Mouse (Mus musculus) embryo, embryonic 9.5 days (tissue): ENCODE data around the gene Dusp10.

Experiments used
- DNase-seq: peaks from one replicate; pipeline ENCODE4 v3.0.0-alpha.2; 2017; ENCODE audit errors: extremely low spot score

The Dusp10 gene

GRCm38 (mm10) chr1:184100927-184101749 lies 88.0 kb downstream of the Dusp10 start:
- no peak for DNase-seq

- DNase-seq = no peak
These were observed 88.6 kb downstream of the Dusp10 start for GRCm38 (mm10) chr1:184101750-184102046.

GRCm38 (mm10) chr1:184106832-184107231 lies 93.7 kb downstream of the Dusp10 start:
- DNase-seq = no peak

GRCm38 (mm10) chr1:184107448-184107847 lies 94.3 kb downstream of the Dusp10 start:
- DNase-seq = no peak

- DNase-seq = no peak
These were observed 95.2 kb downstream of the Dusp10 start for GRCm38 (mm10) chr1:184108254-184108653.

GRCm38 (mm10) chr1:184117586-184117985 lies 104.5 kb downstream of the Dusp10 start:
- no peak for DNase-seq

- DNase-seq = no peak
These were observed 104.9 kb downstream of the Dusp10 start for GRCm38 (mm10) chr1:184117991-184118390.

GRCm38 (mm10) chr1:184118586-184118985 lies 105.5 kb downstream of the Dusp10 start:
- DNase-seq = no peak
